Mouse (Mus musculus) 416B (cell line): ENCODE results near the gene Nes.
A peak's percentile ranks its signal among the peaks of the same experiment; 100 is the strongest.

Experiments
- DNase-seq: peaks from one replicate; pipeline ENCODE4 v3.0.0; 2011; ENCODE audit warnings: low read depth

Gene Nes

GRCm38 (mm10) chr3:87982836-87983601 is 12.1 kb downstream of the Nes start:
- peak; percentile 69 for DNase-seq

GRCm38 (mm10) chr3:87983627-87984026 is 12.7 kb downstream of the Nes start:
- no peak for DNase-seq

GRCm38 (mm10) chr3:87984094-87984493 is 13.2 kb downstream of the Nes start:
- DNase-seq, result no peak

- DNase-seq, result peak; percentile 13
Measured at GRCm38 (mm10) chr3:87985505-87986320, 14.8 kb downstream of the Nes start.

- DNase-seq, result peak; percentile 98
Measured at GRCm38 (mm10) chr3:87986868-87987267, 16.0 kb downstream of the Nes start.

GRCm38 (mm10) chr3:87987633-87988032 is 16.8 kb downstream of the Nes start:
- peak; percentile 90 for DNase-seq

GRCm38 (mm10) chr3:87988068-87988467 is 17.2 kb downstream of the Nes start:
- no peak for DNase-seq

- DNase-seq, result no peak
Measured at GRCm38 (mm10) chr3:87989935-87990334, 19.1 kb downstream of the Nes start.

GRCm38 (mm10) chr3:87993436-87993835 is 22.6 kb downstream of the Nes start:
- DNase-seq, result peak; percentile 85

- no peak for DNase-seq
Measured at GRCm38 (mm10) chr3:87995331-87995730, 24.5 kb downstream of the Nes start.

GRCm38 (mm10) chr3:87996401-87996800 is 25.5 kb downstream of the Nes start:
- no peak for DNase-seq

GRCm38 (mm10) chr3:87996971-87997614 is 26.2 kb downstream of the Nes start:
- no peak for DNase-seq

GRCm38 (mm10) chr3:87998747-87999146 is 27.9 kb downstream of the Nes start:
- no peak for DNase-seq

- no peak for DNase-seq
Measured at GRCm38 (mm10) chr3:87999243-87999895, 28.5 kb downstream of the Nes start.

- no peak for DNase-seq
Measured at GRCm38 (mm10) chr3:88000181-88000580, 29.3 kb downstream of the Nes start, which contains the start of gene Bcan. Gene Bcan, minus strand, starts transcription at chr3:88000230.

GRCm38 (mm10) chr3:88000816-88001595 is 30.1 kb downstream of the Nes start:
- no peak for DNase-seq

GRCm38 (mm10) chr3:88002291-88002976 is 31.6 kb downstream of the Nes start:
- DNase-seq, result no peak

GRCm38 (mm10) chr3:88005822-88006786 is 35.2 kb downstream of the Nes start:
- DNase-seq, result peak; percentile 54

GRCm38 (mm10) chr3:88010634-88011265 is 39.9 kb downstream of the Nes start:
- peak; percentile 77 for DNase-seq
